Mouse (Mus musculus) cerebellum, adult 2 months (tissue): Measurements from ENCODE around the gene Aprt.

ENCODE experiments used
- CTCF ChIP-seq: fragments of 200-500 bp; IDR thresholded peaks from 2 replicates; pipeline ENCODE4 v1.5.1; 2011; ENCODE audit warnings: low read depth, mild to moderate bottlenecking, control low read depth, low read length, moderate library complexity, borderline replicate concordance; ENCODE audit not compliant: insufficient read depth
- POLR2A ChIP-seq: fragments of 200-500 bp; IDR thresholded peaks from 2 replicates; pipeline ENCODE4 v1.6.1; 2011; ENCODE audit warnings: low read length, control low read depth, borderline replicate concordance; ENCODE audit not compliant: insufficient read depth

DNA sequence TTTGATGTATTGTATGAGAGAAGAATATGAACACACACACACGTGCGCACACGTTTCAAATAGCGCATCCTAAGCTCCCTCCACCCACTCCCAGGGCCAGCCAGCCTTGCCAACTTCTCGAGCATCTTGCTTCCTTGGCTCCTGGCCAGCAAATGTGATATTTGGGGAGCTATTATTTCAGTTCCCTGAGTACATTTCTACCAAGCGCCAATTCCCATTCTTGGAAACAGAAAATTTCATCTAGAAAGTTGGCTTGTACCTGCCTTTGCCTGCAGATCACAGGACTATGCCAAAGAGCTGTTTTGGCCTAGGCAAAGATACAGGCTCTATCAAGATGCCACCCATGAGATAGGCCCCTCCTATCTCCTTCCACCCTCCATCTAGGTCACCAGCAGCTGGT, 21.9 kb downstream of the Aprt start:
- no peak for TF ChIP-seq CTCF
- no peak for TF ChIP-seq POLR2A
